Mouse (Mus musculus): ENCODE data around the gene Gm49661. TPM values are rescaled to one million over a fixed set of nuclear protein-coding genes. Genes with fewer than 3 reads are reported as not detected.

Gene Gm49661
- polyA plus RNA-seq, 1 experiment from 2014 or later, result not detected

GRCm38 (mm10) chr8:84967532-84968304 lies 1.5 kb downstream of the Gm49661 start:
- no peak for DNase-seq (ENCODE audit: low spot score)

- peak; percentile 41 for DNase-seq (ENCODE audit: low spot score)
Observed at GRCm38 (mm10) chr8:84966603-84967002, 2.6 kb downstream of the Gm49661 start.

GRCm38 (mm10) chr8:84965731-84966291 lies 3.4 kb downstream of the Gm49661 start:
- DNase-seq (ENCODE audit: low spot score), result peak; percentile 95

GRCm38 (mm10) chr8:84963952-84964351 lies 5.3 kb downstream of the Gm49661 start:
- DNase-seq (ENCODE audit: low spot score), result no peak

- DNase-seq (ENCODE audit: low spot score), result no peak
Observed at GRCm38 (mm10) chr8:84959811-84960210, 9.4 kb downstream of the Gm49661 start.

GRCm38 (mm10) chr8:84956768-84957167 lies 12.5 kb downstream of the Gm49661 start:
- DNase-seq (ENCODE audit: low spot score), result peak; percentile 75

GRCm38 (mm10) chr8:84952612-84953255 lies 16.5 kb downstream of the Gm49661 start:
- DNase-seq (ENCODE audit: low spot score), result no peak

GRCm38 (mm10) chr8:84949753-84950152 lies 19.5 kb downstream of the Gm49661 start:
- DNase-seq (ENCODE audit: low spot score), result no peak

GRCm38 (mm10) chr8:84947241-84947545 lies 22.0 kb downstream of the Gm49661 start:
- DNase-seq (ENCODE audit: low spot score), result peak; percentile 60

- DNase-seq (ENCODE audit: low spot score), result no peak
Observed at GRCm38 (mm10) chr8:84946528-84947240, 22.5 kb downstream of the Gm49661 start, which contains the start of gene Rtbdn. Gene Rtbdn, plus strand, starts transcription at chr8:84946991.

GRCm38 (mm10) chr8:84945633-84946527 lies 23.4 kb downstream of the Gm49661 start:
- DNase-seq (ENCODE audit: low spot score), result no peak

GRCm38 (mm10) chr8:84945235-84945632 lies 24.0 kb downstream of the Gm49661 start:
- no peak for DNase-seq (ENCODE audit: low spot score)

- DNase-seq (ENCODE audit: low spot score), result peak; percentile 57
Observed at GRCm38 (mm10) chr8:84944478-84945160, 24.6 kb downstream of the Gm49661 start.

- DNase-seq (ENCODE audit: low spot score), result no peak
Observed at GRCm38 (mm10) chr8:84943699-84944098, 25.5 kb downstream of the Gm49661 start.

- no peak for DNase-seq (ENCODE audit: low spot score)
Observed at GRCm38 (mm10) chr8:84937620-84938485, 31.4 kb downstream of the Gm49661 start.

GRCm38 (mm10) chr8:84936962-84937546 lies 32.2 kb downstream of the Gm49661 start, which contains the start of gene Mast1:
Gene Mast1, minus strand, starts transcription at chr8:84937359.
- peak; percentile 46 for DNase-seq (ENCODE audit: low spot score)

GRCm38 (mm10) chr8:84936041-84936961 lies 32.9 kb downstream of the Gm49661 start:
- no peak for DNase-seq (ENCODE audit: low spot score)

GRCm38 (mm10) chr8:84935489-84935888 lies 33.7 kb downstream of the Gm49661 start:
- DNase-seq (ENCODE audit: low spot score), result no peak
